Mouse (Mus musculus) forebrain, embryonic 16.5 days (tissue): ENCODE measurements around the gene Lrrc75b. TPM values are rescaled to one million over a fixed set of nuclear protein-coding genes. Genes with fewer than 3 reads are reported as not detected.

Experiments
- ATAC-seq: fragments of 200-750 bp; cut with Nextera tagmentation; 2 replicates; pipeline ENCODE4 v1.8.0; 2017; ENCODE audit warnings: mild to moderate bottlenecking, moderate library complexity
- H3K27ac ChIP-seq: fragments of 300-500 bp; sonication (generic); 2 replicates; pipeline ENCODE4 v1.5.1; 2014; ENCODE audit warnings: low read length, control low read depth
- H3K27me3 ChIP-seq: fragments of 300-500 bp; sonication (generic); replicated peaks from 2 replicates; pipeline ENCODE4 v1.6.1; 2014; ENCODE audit warnings: low read length; ENCODE audit not compliant: control insufficient read depth, insufficient read depth
- H3K36me3 ChIP-seq: fragments of 300-500 bp; sonication (generic); 2 replicates; pipeline ENCODE4 v1.6.1; 2014; ENCODE audit not compliant: control insufficient read depth, insufficient read depth
- H3K4me1 ChIP-seq: fragments of 300-500 bp; sonication (generic); replicated peaks from 2 replicates; pipeline ENCODE4 v1.6.1; 2014; ENCODE audit warnings: low read length; ENCODE audit not compliant: control insufficient read depth, insufficient read depth
- H3K4me2 ChIP-seq: fragments of 300-500 bp; sonication (generic); 2 replicates; pipeline ENCODE4 v1.6.1; 2014; ENCODE audit warnings: mild to moderate bottlenecking, low read length, control low read depth
- H3K4me3 ChIP-seq: fragments of 300-500 bp; sonication (generic); replicated peaks from 2 replicates; pipeline ENCODE4 v1.5.1; 2014; ENCODE audit warnings: mild to moderate bottlenecking, low read length, control low read depth
- H3K9ac ChIP-seq: fragments of 300-500 bp; sonication (generic); replicated peaks from 2 replicates; pipeline ENCODE4 v1.6.1; 2014; ENCODE audit warnings: low read depth, low read length, control low read depth
- H3K9me3 ChIP-seq: fragments of 300-500 bp; sonication (generic); 2 replicates; pipeline ENCODE4 v1.6.1; 2016; ENCODE audit warnings: low read length; ENCODE audit not compliant: control insufficient read depth
- WGBS: fragments of 180-500 bp; shearing (Covaris S2); extraction: QIAGEN DNeasy Blood & Tissue Kit; methylation state at CpG from one replicate; pipeline ENCODE4 v1.1.7; 2014; 5-methylcytosine and 5-hydroxymethylcytosine counted together
- polyA plus RNA-seq: library from polyadenylated mRNA; unstranded; fragments of >200 nt; fragmentation: Nextera tagmentation; extraction: Ambion mirVana; gene quantifications from 2 replicates; pipeline ENCODE4 v1.2.1, GENCODE M21; 2015

Lrrc75b gene
- polyA plus RNA-seq, 1 experiment from 2014 or later: 23.4 TPM

DNA sequence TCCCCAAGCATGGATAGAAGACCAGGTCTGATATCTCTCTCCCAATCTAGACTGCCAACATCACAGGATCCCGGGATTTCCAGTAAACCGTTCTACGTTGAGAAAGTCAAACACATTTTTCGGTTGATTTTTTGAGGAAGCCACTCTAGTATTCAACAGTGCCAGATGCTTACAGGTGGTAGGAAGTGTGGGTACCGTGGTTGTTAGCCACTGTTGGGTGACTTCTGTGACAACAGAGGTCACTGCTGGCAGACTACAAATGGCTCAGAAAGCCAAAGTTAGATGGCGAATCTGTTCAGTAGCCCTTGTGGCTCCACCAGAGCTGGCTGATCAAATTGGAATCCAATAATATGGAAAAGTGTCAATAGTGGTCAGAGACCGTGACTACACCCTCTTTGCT lies 56.4 kb downstream of the Lrrc75b start:
- ATAC-seq: no peak
- H3K36me3 ChIP-seq: peaks cover 11% of the 10 kb centered on the region
- H3K4me1 ChIP-seq: no peaks in the 10 kb centered on the region
- WGBS: 94% methylated on average over 7 of the region's 7 CpGs
- H3K9ac ChIP-seq: no peak overlapping the region
- H3K4me2 ChIP-seq: no peak overlapping the region
- no peak overlapping the region for H3K27ac ChIP-seq
- H3K9me3 ChIP-seq: no peaks in the 10 kb centered on the region
- H3K27me3 ChIP-seq: no peaks in the 10 kb centered on the region
- H3K4me3 ChIP-seq: no peak overlapping the region

DNA sequence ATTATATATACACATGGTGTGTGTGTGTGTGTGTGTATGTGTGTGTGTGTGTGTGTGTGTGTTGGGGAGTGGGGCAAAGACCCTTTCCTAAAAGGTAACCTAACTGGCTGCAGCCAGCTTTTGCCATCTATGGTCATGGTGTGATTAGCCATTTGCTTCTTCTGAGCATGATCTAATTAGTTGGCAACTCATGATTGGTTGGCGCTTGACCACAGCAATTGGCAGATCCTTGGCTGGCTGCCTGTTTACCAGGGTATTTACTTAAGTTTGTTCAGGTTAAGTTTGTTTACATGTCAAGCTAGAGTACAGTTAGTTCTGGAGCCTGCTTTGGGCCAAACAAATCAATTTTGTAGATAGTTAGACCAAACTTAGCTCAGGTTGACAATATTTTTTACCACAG lies 58.5 kb downstream of the Lrrc75b start:
- WGBS: 76% methylated on average over 1 of the region's 1 CpGs
- H3K4me2 ChIP-seq: no peak overlapping the region
- H3K9ac ChIP-seq: no peak overlapping the region
- H3K4me3 ChIP-seq: no peak overlapping the region
- no peaks in the 10 kb centered on the region for H3K27me3 ChIP-seq
- no peaks in the 10 kb centered on the region for H3K9me3 ChIP-seq
- H3K27ac ChIP-seq: no peak overlapping the region
- H3K36me3 ChIP-seq: no peaks in the 10 kb centered on the region
- ATAC-seq: no peak
- no peaks in the 10 kb centered on the region for H3K4me1 ChIP-seq

DNA sequence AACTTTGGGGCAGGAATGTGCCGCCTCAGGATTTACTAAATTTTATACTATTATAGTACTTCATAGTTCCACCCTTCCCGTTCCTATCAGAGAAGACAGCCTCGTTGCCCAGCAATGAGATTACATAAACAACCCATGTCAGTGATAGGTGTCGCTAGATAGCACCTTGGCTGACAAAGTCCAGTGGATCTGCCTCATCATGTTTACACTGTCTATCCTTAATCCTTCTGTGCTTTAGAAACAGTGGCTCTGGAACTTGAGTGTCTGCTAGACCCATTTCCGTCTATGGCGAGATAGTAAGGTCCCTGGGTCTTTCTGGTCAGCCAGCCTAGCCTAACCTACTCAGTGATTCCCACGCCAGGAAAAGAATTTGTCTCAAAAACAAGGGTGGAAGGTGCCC lies 59.8 kb downstream of the Lrrc75b start:
- WGBS: 78% methylated on average over 7 of the region's 7 CpGs
- H3K9me3 ChIP-seq: no peaks in the 10 kb centered on the region
- H3K27me3 ChIP-seq: no peaks in the 10 kb centered on the region
- no peak for ATAC-seq
- H3K4me3 ChIP-seq: no peak overlapping the region
- no peak overlapping the region for H3K9ac ChIP-seq
- no peak overlapping the region for H3K27ac ChIP-seq
- no peak overlapping the region for H3K4me2 ChIP-seq
- H3K36me3 ChIP-seq: no peaks in the 10 kb centered on the region
- H3K4me1 ChIP-seq: no peaks in the 10 kb centered on the region

Other genes with a start within 250 kb of the Lrrc75b start
- gene Adora2a, start 243.5 kb downstream of the Lrrc75b start, polyA plus RNA-seq: 9.9 and 11.7 TPM in 2 replicates
- gene Upb1, start 159.2 kb downstream of the Lrrc75b start, polyA plus RNA-seq: 0.10 TPM in 1 of 2 replicates, not detected in the other
- gene Snrpd3, start 42.8 kb downstream of the Lrrc75b start, polyA plus RNA-seq: 135 and 147 TPM in 2 replicates
- gene Gucd1, start 42.4 kb downstream of the Lrrc75b start, polyA plus RNA-seq: 17.3 and 22.2 TPM in 2 replicates
- 0.53 and 1.0 TPM in 2 replicates for gene Ggt1, start 1.3 kb upstream of the Lrrc75b start, polyA plus RNA-seq
- 2.0 and 3.7 TPM in 2 replicates for gene Ggt5, start 29.0 kb upstream of the Lrrc75b start, polyA plus RNA-seq
- 1.2 and 1.3 TPM in 2 replicates for gene Susd2, start 83.7 kb upstream of the Lrrc75b start, polyA plus RNA-seq
- 33.2 and 41.1 TPM in 2 replicates for gene Cabin1, start 204.0 kb upstream of the Lrrc75b start, polyA plus RNA-seq
- gene Ddt, start 213.1 kb upstream of the Lrrc75b start, polyA plus RNA-seq: 55.9 and 57.0 TPM in 2 replicates
- not detected in 2 replicates for gene Gm20441, start 220.6 kb upstream of the Lrrc75b start, polyA plus RNA-seq
- 0.77 and 1.2 TPM in 2 replicates for gene Gstt3, start 221.1 kb upstream of the Lrrc75b start, polyA plus RNA-seq
- gene Gstt1, start 238.3 kb upstream of the Lrrc75b start, polyA plus RNA-seq: 10.5 and 15.2 TPM in 2 replicates